9 mouse cellular contexts compared by ENCODE assay signal in the genomic region with DNA sequence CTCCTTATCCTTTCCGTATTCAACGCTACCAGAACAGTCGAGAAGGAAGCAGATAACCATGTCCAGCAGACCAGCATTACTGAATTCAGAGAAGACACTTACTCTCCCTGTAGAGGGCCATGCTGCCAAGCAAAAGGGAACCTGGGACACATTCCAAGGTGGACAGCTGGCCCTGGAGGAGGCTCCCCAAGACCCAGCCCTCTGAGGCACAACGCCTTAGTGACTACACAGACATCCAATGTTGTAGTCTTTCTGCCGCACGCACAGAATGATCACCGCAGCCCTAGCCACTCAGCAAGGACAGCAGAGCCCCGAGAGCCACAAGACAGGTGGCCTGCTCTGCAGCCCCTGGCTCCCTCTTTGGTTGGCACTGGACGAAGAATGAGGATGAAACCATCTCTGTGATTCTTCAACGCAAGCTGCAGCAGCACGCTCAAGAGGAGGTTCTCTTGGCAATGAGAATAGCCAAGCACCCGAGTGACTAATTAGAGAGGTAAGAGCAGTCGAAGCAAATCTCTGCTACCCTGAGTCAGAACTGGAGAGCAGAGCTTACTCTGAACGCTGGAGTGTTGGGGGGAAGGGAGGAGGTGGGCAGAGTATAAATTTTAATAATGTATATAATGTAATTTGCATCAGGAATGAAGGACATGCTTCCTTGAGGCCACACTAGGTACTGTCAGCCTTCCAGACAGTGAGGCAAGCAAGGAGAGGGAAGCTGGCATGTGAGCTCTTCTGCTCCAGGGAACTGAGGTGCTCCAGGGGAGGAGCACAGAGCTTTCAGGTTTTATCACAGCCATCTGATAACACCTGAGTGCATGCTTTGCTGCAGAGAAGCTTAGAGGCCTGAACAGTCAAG.
A peak's percentile ranks its signal among the peaks of the same experiment; 100 is the strongest.
DNase-seq lines count a peak whose midpoint lies in the region; ATAC-seq and TF ChIP-seq lines count a peak whose summit lies in the region.
"Had no signal": no experiment of that assay in that cellular context is flagged by ENCODE, and none has a peak within 500 bp of the region (broad histone marks: within the 10 kb centered on the region; RNA-seq: fewer than 3 reads in every experiment).

No protein-coding gene starts in this region.

- H3K27me3 ChIP-seq in forebrain, embryonic 10.5 days (ENCODE audit: poor library complexity, severe bottlenecking): 0 out of 2 replicates have a peak, but pooled peaks cover 10% of the 10 kb centered on the region
- H3K27me3 ChIP-seq in forebrain, embryonic 16.5 days (replicated peaks; ENCODE audit: control insufficient read depth, insufficient read depth, low read length): no peaks in the 10 kb centered on the region
- H3K27me3 ChIP-seq in kidney, embryonic 16.5 days (ENCODE audit: insufficient read depth, low read length): no peaks in the 10 kb centered on the region
- H3K27me3 ChIP-seq in stomach, postnatal 0 days (ENCODE audit: control insufficient read depth, insufficient read depth, low read length): no peaks in the 10 kb centered on the region
- H3K27me3 ChIP-seq in forebrain, embryonic 14.5 days (replicated peaks; ENCODE audit: control insufficient read depth, insufficient read depth, low read length): no peaks in the 10 kb centered on the region

- TF ChIP-seq CTCF in stomach, postnatal 0 days (IDR thresholded peaks at IDR 0.05; ENCODE audit: low read depth): no peak

- TF ChIP-seq EP300 in stomach, postnatal 0 days (optimal IDR thresholded peaks at IDR 0.05): no peak

- no peak for DNase-seq in forebrain, embryonic 10.5 days (ENCODE audit: extremely low spot score, low spot score)
- peak; percentile 40 to 65 for DNase-seq in gastrocnemius, adult 8-10 months (ENCODE audit: low spot score in 2 of 2)
- peak; percentile 4 to 41 for DNase-seq in left cerebral cortex, adult 8-10 months (ENCODE audit: low spot score in 2 of 2)
- DNase-seq in stomach, postnatal 0 days (ENCODE audit: low spot score): no peak
- DNase-seq in forebrain, embryonic 14.5 days (ENCODE audit: low spot score): no peak

- no peak overlapping the region for H3K4me2 ChIP-seq in forebrain, embryonic 16.5 days (ENCODE audit: low read length)
- no peak overlapping the region for H3K4me2 ChIP-seq in kidney, embryonic 16.5 days (replicated peaks; ENCODE audit: low read depth, low read length)
- H3K4me2 ChIP-seq in stomach, postnatal 0 days (replicated peaks; ENCODE audit: low read depth): no peak overlapping the region
- H3K4me2 ChIP-seq in forebrain, embryonic 14.5 days (ENCODE audit: low read length): no peak overlapping the region

- no peaks in the 10 kb centered on the region for H3K9me3 ChIP-seq in forebrain, embryonic 10.5 days
- no peaks in the 10 kb centered on the region for H3K9me3 ChIP-seq in forebrain, embryonic 16.5 days (ENCODE audit: control insufficient read depth, low read length)
- H3K9me3 ChIP-seq in kidney, embryonic 16.5 days (ENCODE audit: low read length): no peaks in the 10 kb centered on the region
- H3K9me3 ChIP-seq in stomach, postnatal 0 days (ENCODE audit: control insufficient read depth, low read length): no peaks in the 10 kb centered on the region
- H3K9me3 ChIP-seq in forebrain, embryonic 14.5 days (replicated peaks; ENCODE audit: control insufficient read depth, low read length): no peaks in the 10 kb centered on the region

- H3K36me3 ChIP-seq in forebrain, embryonic 10.5 days (replicated peaks): no peaks in the 10 kb centered on the region
- no peaks in the 10 kb centered on the region for H3K36me3 ChIP-seq in forebrain, embryonic 16.5 days (ENCODE audit: control insufficient read depth, insufficient read depth)
- no peaks in the 10 kb centered on the region for H3K36me3 ChIP-seq in kidney, embryonic 16.5 days (ENCODE audit: insufficient read depth, low read length)
- no peaks in the 10 kb centered on the region for H3K36me3 ChIP-seq in stomach, postnatal 0 days (ENCODE audit: control insufficient read depth, insufficient read depth, low read length)
- no peaks in the 10 kb centered on the region for H3K36me3 ChIP-seq in forebrain, embryonic 14.5 days (ENCODE audit: control insufficient read depth, insufficient read depth, low read length)

- H3K27ac ChIP-seq in forebrain, embryonic 10.5 days: peak overlapping the region; percentile 21; the same call in 1 of the 2 replicates
- H3K27ac ChIP-seq in forebrain, embryonic 16.5 days (ENCODE audit: low read length): no peak overlapping the region
- H3K27ac ChIP-seq in kidney, embryonic 16.5 days (ENCODE audit: low read length): no peak overlapping the region
- no peak overlapping the region for H3K27ac ChIP-seq in stomach, postnatal 0 days (replicated peaks)
- H3K27ac ChIP-seq in forebrain, embryonic 14.5 days (ENCODE audit: low read depth, low read length): no peak overlapping the region
- H3K27ac ChIP-seq: liver, embryonic 14.5 days had no signal

- no peak for ATAC-seq in forebrain, embryonic 16.5 days
- peak; percentile 95 for ATAC-seq in cerebellum, adult (ENCODE audit: insufficient number of reproducible peaks, low FRiP score, low TSS enrichment)
- no peak for ATAC-seq in kidney, embryonic 16.5 days (ENCODE audit: low FRiP score, low TSS enrichment)
- ATAC-seq in stomach, postnatal 0 days (ENCODE audit: low FRiP score, low TSS enrichment): no peak
- no peak for ATAC-seq in forebrain, embryonic 14.5 days

- no peak overlapping the region for H3K9ac ChIP-seq in forebrain, embryonic 16.5 days (replicated peaks; ENCODE audit: low read depth, low read length)
- H3K9ac ChIP-seq in kidney, embryonic 16.5 days (replicated peaks; ENCODE audit: low read length): no peak overlapping the region
- no peak overlapping the region for H3K9ac ChIP-seq in stomach, postnatal 0 days (ENCODE audit: low read length)
- no peak overlapping the region for H3K9ac ChIP-seq in forebrain, embryonic 14.5 days (ENCODE audit: low read length)
- H3K9ac ChIP-seq: liver, embryonic 14.5 days had no signal

- H3K4me3 ChIP-seq in forebrain, embryonic 10.5 days: no peak overlapping the region
- no peak overlapping the region for H3K4me3 ChIP-seq in forebrain, embryonic 16.5 days (replicated peaks; ENCODE audit: low read length)
- H3K4me3 ChIP-seq in kidney, embryonic 16.5 days (ENCODE audit: low read length): no peak overlapping the region
- H3K4me3 ChIP-seq in stomach, postnatal 0 days (ENCODE audit: low read depth, low read length): no peak overlapping the region
- no peak overlapping the region for H3K4me3 ChIP-seq in forebrain, embryonic 14.5 days (ENCODE audit: low read depth, low read length)

- H3K4me1 ChIP-seq in forebrain, embryonic 10.5 days: peaks cover 7% of the 10 kb centered on the region; the same call in 1 of the 2 replicates
- H3K4me1 ChIP-seq in forebrain, embryonic 16.5 days (replicated peaks; ENCODE audit: control insufficient read depth, insufficient read depth, low read length): no peaks in the 10 kb centered on the region
- 0 out of 2 replicates have a peak, but pooled peaks cover 4% of the 10 kb centered on the region for H3K4me1 ChIP-seq in kidney, embryonic 16.5 days (ENCODE audit: insufficient read depth, low read length)
- no peaks in the 10 kb centered on the region for H3K4me1 ChIP-seq in stomach, postnatal 0 days (replicated peaks; ENCODE audit: control insufficient read depth, insufficient read depth)
- no peaks in the 10 kb centered on the region for H3K4me1 ChIP-seq in forebrain, embryonic 14.5 days (ENCODE audit: control insufficient read depth, insufficient read depth, low read length)

- 93% methylated on average over 14 of the region's 14 CpGs for WGBS in forebrain, embryonic 10.5 days
- 74% methylated on average over 14 of the region's 14 CpGs for WGBS in forebrain, embryonic 16.5 days
- 83% methylated on average over 14 of the region's 14 CpGs for WGBS in kidney, embryonic 16.5 days
- WGBS in stomach, postnatal 0 days: 71% methylated on average over 14 of the region's 14 CpGs
- WGBS in forebrain, embryonic 14.5 days: 87% methylated on average over 14 of the region's 14 CpGs

Comparison
In these comparisons a context has a peak if more than half of its experiments do, and no peak if none do; other contexts are left out.
1. DNase-seq: peak in gastrocnemius, adult 8-10 months (2 of 2) and left cerebral cortex, adult 8-10 months (2 of 2); none in forebrain, embryonic 10.5 days (single experiment), stomach, postnatal 0 days (single experiment) and forebrain, embryonic 14.5 days (single experiment).